Mouse (Mus musculus) ovary, postnatal 10 days (tissue): ENCODE results near the gene Cd247.

Source experiments
- DNase-seq: peaks from one replicate; pipeline ENCODE4 v3.0.0; 2022; ENCODE audit warnings: low spot score

Gene Cd247

GRCm38 (mm10) chr1:165853729-165854420 lies 65.4 kb downstream of the Cd247 start:
- DNase-seq: no peak

DNA sequence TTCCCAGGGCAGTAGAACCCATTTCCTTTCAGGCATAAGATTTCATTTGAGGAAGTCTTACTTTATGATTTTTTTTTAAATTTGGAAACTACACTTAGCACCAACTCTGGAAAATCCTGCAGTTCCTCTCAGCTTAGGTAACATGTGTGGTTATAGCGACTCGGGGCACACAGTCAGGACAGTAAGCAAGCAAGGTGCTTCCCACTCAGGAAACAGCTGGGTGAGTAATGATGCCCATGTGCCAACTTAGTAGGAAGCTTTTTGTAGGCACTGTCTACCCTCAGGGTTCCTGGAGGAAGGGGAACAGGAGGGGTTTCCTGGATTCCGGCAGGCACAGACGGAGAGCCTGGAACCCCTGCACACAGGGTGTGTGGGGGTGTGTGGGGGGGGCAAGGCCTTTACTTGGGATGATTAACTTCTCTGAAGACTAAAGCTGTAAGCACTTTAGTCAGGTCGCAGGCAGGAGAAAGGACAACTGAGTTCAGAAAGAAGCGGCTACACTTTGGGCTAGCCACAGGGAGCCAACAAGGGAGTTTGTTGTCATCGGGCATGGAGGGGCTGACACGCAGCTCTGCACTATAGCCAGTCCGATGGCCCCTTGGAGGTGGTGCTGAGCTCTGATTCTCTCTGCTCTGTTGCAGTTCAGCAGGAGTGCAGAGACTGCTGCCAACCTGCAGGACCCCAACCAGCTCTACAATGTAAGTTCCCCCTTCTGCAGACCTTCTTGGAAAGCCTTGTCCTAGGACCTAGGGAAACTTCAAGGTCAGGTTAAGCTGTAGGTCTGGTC lies 67.5 kb downstream of the Cd247 start:
- DNase-seq: no peak

DNA sequence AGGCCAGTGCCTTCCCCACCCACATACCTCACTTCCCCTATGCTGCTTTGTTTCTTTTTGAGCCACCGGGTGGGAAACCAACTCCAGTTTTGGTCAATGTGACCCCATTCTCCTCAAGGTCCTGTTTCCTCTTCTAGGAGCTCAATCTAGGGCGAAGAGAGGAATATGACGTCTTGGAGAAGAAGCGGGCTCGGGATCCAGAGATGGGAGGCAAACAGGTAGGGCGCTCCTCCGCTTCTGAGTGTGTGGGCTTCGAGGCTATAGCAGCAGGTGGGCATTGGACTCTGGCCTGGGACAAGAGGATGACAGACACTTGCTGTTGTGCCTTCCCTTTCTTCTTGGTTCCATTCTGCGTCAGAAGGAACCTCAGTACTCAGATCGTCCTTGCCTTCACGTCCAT lies 68.8 kb downstream of the Cd247 start:
- DNase-seq: no peak

DNA sequence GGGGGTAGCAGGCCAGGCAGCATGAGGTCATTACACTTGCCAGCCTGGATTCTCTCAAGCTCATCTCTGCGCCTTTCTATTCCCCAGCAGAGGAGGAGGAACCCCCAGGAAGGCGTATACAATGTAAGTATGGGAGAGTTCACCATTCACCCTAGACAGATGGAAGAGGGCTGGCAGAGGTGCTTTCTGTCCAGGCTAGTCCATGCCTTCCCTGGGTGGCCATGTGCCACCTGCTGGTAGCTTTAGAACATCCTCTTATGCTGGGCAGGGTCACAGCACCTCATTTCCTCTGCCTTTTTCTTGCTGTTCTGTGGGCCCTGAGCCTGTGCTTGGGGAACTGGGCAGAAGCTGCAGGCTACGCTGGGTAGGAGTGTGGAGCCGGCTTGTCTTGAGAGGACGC lies 69.9 kb downstream of the Cd247 start:
- no peak for DNase-seq

GRCm38 (mm10) chr1:165860373-165861234 lies 72.1 kb downstream of the Cd247 start:
- no peak for DNase-seq

- no peak for DNase-seq
Observed at GRCm38 (mm10) chr1:165861235-165861609, 72.7 kb downstream of the Cd247 start.

DNA sequence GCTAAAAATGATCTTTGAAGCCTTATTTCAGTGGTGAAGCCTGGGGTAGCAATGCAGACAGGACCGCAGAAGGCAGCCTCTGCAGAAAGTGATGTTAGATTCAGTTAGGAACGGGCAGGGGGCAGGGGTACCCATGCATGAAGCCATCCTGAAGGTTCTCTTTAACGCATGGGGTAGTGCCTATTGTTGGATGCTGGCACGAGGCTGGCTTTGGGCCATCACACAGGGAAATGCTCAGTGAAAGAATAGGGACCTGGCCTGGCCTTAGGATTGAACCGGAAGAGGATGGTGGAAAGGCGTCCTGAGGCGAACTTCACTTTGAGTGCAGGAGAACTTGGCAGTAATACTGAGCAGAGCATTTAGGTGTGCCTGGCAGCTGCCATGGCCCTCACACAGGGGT lies 73.6 kb downstream of the Cd247 start:
- DNase-seq: no peak

DNA sequence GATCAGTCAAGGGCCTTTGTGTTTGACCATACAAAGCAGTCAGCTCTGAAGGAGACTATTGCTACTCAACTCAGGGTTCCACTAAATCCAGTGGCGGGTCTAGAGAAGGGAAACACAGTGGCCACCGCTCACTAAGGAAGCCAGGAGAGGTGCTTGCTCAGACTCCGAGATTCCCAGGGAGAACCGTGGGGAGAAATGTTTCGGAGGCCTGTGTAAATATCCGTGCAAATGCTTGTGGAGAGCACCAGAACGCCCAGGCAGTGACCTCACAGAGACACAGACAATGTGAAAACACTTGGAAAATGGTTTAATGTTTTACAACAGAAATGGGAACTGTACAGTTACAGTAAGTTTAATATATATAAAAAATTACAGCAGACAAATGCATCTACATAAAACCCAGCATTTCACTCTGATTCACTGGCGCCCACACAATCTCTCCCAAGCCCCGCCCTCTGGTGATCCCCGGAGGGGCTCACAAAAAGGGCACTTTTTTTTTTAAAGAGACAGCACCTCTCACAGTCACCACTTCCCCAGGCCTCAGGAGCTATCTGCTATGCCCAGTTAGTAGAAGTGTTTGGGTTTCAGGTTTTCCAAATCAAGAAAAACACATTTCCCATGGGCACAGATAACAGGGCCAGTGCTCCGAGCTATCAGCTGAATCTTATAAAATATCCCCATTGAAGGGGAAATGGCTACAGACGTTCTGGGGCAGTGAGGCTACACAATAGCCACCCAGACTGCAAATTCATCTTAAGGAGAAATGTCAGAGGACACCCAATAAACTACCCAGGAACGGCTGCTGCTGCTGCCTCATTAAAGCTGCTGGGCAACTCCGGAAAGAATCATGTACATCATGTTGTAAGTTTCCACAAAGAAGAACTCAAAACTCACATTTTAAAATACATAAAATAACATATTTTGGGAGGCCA lies 76.6 kb downstream of the Cd247 start:
- DNase-seq: no peak

DNA sequence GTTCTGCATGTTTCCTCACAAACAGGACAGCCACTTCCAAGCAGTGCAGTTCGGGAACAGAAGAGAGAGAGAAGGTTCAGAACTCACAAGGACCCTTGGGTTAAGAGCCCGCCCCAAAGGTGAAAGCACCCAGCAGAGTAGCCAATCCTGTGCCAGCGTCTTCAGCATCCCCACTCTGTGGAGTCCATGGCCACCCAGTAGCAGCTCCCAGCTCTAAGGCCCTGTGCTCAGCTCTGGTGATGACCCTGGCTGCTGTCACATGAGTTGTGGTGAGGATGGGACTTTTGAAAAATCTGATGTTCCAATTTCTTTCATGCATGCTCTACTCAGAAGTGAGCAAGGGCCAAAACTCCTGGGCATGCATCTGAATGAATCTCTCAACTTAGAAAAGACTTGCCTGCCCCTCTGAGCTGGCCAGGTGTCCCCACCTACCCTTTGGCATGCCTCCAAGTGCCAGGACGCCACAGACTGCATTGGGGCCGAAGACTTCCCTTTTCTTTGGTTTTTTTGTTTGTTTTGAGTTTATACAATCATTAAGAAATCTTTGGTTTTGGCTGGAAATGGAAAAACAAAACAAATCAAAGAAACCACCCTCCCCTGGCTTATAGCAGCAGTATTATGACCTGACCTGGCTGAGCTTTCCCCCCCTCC lies 78.3 kb downstream of the Cd247 start:
- DNase-seq: no peak

GRCm38 (mm10) chr1:165868659-165869058 lies 80.2 kb downstream of the Cd247 start:
- no peak for DNase-seq

DNA sequence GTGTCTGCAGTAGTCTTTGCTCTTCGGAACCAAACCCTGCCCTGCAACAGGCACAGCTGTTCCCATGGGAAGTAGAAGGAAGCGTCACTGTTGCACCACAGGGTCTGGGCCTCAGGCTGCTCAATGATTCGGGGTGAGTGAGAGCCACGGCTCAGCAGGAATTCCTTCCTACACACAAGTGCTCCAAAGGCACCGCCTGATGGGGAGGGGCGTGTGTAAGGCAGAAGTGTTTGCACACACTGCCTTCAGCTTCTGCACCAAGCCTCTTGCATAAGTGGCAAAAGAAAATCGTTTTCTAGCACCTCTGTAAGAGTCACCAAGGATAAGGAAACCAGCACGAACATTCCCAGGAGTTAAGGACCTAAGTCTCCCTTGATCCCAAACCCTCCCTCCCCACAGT lies 86.2 kb downstream of the Cd247 start:
- DNase-seq: no peak

- no peak for DNase-seq
Observed at GRCm38 (mm10) chr1:165875520-165876284, 87.2 kb downstream of the Cd247 start.

DNA sequence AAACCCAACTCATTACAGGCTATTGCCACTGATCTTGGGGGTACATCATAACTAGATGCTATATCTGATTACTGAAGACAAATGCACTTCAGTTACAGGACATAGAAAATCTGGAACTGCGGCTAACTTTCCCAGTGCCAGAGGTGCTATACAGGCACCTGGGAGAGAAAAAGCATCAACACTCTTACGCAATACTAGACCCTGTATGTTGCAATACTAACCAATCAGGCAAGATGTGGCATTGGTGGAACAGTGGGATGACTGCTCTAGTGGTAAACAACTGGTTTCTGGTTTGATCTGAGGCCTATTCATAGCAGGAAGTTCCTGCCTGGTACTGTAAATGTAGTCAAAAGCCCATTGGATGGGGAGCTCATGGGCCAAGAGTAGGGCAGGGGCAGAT lies 90.3 kb downstream of the Cd247 start:
- DNase-seq: no peak

DNA sequence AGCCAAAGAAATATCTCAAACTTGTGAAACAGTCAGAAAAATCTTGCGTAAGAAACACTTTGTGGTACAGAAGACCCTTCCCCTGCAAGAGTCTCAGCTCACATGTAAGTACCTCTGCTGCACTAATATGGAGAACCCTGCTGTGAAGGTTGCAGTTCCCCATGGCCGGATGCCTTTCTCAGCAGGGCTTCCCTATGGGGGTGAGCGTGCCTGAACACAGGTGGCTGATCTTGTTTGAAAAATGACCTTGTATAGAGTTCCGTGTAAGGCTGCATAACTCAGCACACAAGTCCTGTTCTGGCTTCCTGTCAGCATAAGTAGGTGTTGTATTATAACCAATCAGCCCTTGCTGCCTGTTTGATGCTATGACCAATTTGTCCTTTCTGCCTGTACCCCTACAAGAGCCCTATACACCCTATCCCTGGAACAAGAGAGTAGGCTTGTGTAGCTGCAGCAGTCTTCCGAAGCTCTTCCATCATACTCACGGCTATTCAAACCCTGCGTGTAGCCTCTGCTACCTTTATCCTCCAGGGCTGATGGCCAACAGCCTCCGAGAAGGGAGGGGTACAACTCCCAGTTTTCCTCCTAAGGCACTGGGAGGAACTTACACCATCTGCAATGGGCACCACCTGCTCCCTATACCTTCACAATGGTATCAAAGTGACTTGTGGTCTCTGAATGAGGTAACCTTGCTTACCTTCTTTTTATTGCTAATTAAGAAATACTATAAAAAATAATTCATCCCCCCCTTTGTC lies 93.8 kb downstream of the Cd247 start:
- DNase-seq: no peak

DNA sequence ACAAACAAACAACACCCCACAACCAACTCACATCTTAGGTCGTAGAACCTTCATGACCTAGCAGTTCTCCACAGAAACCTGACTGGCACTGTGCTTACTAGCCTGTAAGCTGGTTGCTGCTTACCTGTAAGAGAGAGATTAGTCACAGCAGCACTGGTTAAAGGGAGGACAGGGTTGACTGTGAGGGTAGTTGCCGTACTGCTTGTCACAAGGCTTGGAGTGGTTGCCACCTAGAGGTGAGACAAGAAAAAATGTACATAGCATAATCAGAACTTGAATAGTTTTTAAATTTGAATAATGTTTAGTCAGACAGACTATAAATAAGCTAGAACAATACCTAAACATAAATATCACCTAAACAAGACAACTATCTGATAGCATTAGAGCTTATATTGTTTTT lies 103.2 kb downstream of the Cd247 start:
- DNase-seq: no peak

- DNase-seq: no peak
Observed at GRCm38 (mm10) chr1:165903596-165903995, 115.1 kb downstream of the Cd247 start.

GRCm38 (mm10) chr1:165908153-165908552 lies 119.7 kb downstream of the Cd247 start:
- DNase-seq: no peak

- DNase-seq: no peak
Observed at GRCm38 (mm10) chr1:165908806-165909205, 120.3 kb downstream of the Cd247 start.

DNA sequence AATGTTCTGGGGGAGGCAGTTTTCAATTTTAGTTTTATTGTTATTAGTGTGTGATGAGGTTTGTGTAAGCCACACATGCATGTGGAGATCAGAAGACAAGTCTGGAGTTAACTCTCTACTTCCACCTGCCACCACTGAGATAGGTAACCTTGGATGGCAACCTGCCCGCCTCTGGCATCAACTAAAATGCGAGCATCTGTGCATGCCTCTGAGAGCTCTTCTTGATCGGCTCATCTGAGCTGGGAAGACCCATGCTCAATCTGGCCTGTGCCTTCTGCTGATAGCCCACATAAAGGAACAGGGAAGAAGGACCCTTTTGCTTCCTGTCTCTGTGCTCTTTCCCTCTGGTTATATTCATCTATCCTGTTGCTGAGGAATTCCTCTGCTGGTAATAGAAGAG lies 121.0 kb downstream of the Cd247 start:
- DNase-seq: no peak
